Mouse (Mus musculus) T-cell, adult 2 months (primary cell): ENCODE data around the gene Dnajb6.
"Not testable (repeated sequence)": the region's sequence is repeated elsewhere in the genome, so short reads cannot be mapped to it uniquely, and the experiment has no call there.

Experiments
- DNase-seq: peaks from one replicate; pipeline ENCODE4 v3.0.0; 2022; ENCODE audit warnings: low spot score

The Dnajb6 gene

DNA sequence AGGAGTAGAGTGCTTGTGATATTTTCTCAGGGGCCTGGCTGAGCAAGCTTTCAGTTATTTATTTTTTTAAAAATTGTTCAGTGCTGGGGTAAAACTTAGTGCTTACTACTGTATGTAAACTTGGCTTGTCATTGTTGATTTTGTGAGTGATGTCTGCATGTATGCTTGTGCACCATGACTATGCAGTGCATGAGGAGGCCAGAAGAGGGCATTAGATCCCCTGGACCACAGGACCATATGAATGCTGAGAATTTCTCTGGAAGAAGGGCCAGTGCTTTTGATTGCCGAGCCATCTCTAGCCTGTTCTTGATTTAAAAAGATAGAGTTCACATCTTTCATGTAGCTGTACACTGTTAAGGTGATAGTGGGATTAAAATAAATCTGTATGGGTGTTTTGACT is 35.4 kb downstream of the Dnajb6 start:
- DNase-seq: no peak

GRCm38 (mm10) chr5:29772038-29772437 is 36.5 kb downstream of the Dnajb6 start:
- DNase-seq: no peak

- DNase-seq: no peak
Observed at GRCm38 (mm10) chr5:29772651-29773330, 37.3 kb downstream of the Dnajb6 start.

DNA sequence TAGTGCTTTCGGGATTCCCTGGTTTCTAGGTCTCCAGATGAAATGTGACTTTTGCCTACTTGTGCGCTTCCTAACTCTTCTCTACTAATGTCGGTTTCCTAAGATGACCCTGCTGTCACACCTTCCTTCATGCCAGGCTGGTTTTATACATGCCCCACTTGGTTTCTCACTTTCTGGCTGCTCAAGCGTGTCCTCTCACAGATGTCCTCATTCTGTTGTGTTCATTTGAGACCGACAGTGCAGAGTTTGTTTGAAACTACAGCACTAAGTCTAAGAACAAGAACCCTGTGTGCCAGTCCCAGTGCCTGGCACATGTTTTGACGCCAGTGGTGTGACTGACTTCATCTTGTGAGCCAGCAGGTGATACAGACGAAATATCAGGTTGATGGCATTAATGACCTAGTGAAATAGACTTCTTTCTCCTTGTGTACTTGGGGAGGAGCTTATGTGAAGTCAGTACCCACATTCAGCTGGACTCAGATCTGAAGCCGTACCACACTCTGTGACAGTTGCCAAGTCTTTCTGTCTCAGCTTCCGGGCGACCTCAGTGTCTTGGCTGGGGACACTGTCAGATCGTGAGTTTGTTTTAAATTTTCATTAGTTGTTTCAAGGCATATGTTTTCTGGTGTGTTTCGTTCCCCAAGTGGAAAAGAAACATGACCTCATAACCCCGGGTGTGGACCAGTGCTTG is 38.1 kb downstream of the Dnajb6 start:
- DNase-seq: no peak

GRCm38 (mm10) chr5:29775437-29775836 is 39.9 kb downstream of the Dnajb6 start:
- DNase-seq: no peak

DNA sequence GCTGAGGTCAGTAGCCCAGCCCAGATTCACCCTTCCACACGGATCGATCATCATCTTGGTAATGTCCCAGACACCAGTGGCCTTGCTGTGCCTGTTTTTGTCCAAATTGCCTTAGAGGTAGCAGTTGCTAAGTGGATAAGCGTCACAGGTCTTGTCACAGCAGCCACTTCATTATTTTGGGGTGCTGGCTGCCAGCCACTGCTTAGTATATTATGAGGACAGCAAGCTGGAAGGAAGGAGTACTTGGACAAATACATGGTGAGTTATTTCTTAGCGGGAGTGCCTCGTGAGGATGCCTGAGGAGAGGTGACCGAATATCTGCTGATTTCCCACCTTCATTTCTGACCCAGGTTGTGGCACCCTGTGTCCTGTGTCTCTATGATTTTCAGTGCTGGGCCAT is 42.5 kb downstream of the Dnajb6 start:
- no peak for DNase-seq

GRCm38 (mm10) chr5:29779733-29780132 is 44.2 kb downstream of the Dnajb6 start:
- not testable (repeated sequence) for DNase-seq

DNA sequence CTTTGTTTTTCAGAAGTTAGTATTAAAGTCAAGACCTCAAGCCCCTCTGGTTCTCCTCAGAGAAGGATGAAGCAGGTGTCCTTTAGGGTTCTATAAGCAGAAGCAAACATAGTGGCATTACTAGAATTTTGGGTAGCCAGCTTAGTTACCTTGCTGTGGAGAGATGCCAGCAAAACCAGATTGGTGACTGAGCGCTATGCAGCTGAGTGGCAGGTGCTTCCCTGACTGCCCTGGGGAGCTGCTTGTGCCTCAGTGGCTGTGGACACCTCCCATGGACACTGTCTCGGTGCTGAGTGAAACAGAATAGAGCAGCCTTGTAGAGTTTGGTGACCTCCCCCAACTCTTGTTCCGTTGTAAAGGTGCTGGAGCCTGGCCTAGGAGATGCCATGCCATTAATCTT is 46.8 kb downstream of the Dnajb6 start:
- no peak for DNase-seq

DNA sequence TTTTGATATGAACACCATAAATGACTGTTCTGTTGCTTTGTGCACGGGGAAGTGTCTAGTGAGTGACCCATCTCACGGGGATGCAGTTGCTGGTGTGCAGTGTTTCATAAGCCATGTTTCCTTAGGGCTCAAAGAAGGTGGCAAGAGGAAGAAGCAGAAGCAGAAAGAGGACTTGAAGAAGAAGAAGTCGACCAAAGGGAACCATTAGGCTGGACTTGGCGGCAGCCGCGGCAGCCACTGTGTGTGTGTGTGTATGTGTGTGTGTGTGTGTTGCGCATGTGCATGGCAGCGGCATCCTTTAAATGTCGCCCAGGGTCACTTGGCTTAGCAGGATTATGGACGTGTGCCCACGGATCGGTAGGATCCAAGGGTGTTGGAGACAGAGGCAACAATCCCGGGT is 49.4 kb downstream of the Dnajb6 start:
- DNase-seq: not testable (repeated sequence)

DNA sequence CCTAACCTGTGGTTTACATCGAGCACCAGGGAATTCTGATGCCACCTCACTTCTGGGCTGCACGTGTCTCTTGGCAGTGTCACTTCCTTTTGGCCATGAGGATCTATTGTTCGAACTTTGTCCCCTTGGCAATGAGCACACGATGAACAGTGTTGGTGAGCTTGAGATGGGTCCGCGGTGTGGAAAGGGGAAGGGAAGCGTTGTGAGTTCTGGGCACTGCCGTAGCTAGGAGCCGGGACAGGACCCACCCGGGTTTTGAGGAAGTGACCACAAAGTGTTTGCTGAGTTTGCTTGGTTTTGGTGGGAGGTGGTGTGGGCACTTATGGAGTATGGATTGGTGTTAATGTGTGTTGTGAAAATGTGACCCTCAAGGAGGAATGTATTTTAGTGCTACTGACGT is 50.5 kb downstream of the Dnajb6 start:
- not testable (repeated sequence) for DNase-seq

DNA sequence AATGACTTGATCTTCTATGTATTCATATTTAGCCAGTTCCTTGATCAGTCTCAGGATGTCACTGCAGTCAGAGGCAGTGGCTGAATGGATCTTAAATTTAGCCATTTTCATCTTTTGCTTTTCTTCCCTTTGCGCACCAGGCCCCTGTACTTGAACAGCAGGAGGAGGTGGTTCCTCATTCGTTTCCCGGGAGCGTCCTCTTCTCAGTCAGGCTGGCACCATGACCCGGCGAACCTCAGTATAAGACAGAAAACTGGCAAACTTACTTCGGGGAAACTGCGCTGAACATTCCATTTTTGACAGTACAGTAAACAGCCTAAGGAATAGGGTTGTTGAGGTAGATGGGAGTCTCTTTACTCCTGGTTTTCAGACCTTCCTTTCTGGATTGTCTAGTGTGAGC is 59.4 kb downstream of the Dnajb6 start:
- DNase-seq: not testable (repeated sequence)

GRCm38 (mm10) chr5:29808940-29809339 is 73.5 kb downstream of the Dnajb6 start:
- no peak for DNase-seq

- not testable (repeated sequence) for DNase-seq
Observed at GRCm38 (mm10) chr5:29811377-29811921, 76.0 kb downstream of the Dnajb6 start.

DNA sequence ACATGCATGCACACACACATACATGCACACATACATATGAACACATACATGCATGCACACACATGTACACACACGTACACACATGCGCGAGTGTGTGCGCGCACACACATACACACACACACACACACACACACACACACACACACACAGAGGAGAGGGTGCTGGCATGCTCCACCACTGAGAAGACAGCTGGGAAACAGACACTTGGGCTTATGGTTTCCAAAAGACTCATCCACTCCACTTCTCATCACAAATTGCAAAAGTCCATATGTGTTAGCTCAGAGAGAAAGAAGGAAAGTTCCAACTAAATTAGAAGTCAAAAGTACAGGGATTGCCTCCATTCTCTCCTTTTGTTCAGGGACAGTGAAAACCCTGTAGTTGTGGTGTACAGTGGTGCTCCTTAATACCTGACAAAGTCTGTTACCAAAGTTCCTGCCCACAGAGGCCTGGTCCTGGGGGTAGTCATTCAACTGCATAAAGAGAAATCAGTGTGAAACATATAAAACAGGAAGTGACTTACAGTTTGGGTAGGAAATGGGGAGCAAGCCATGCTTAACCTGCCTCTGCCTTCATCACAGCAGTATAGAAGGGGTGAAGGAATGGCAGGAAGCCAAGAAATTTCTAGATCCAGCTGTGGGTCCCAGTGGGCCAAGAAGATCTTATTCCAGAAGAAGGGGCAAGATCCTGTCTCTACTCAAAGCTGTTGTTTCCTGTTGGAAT is 81.2 kb downstream of the Dnajb6 start:
- DNase-seq: no peak

GRCm38 (mm10) chr5:29817400-29817799 is 81.9 kb downstream of the Dnajb6 start:
- DNase-seq: no peak

DNA sequence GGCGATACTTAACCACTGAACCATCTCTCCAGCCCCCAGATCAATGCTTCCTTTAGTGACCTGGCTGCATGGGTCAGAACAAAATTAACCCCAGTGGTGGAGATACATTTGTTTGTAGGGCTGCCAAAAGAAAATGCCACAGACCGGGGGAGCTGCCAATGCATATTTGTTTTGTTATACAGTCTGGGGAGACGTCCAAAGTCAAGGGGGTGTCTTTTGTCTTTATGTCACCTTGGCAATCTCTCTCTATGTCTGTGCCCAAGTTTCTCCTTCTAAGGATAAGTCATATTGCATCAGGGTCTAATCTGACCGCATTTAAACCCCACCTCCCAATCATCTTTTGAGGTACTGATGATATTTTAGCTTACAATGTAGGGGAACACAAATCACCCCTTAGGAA is 82.8 kb downstream of the Dnajb6 start:
- DNase-seq: no peak

GRCm38 (mm10) chr5:29824796-29825195 is 89.3 kb downstream of the Dnajb6 start:
- no peak for DNase-seq

- no peak for DNase-seq
Observed at GRCm38 (mm10) chr5:29826780-29827179, 91.3 kb downstream of the Dnajb6 start.

GRCm38 (mm10) chr5:29842444-29843166 is 107.1 kb downstream of the Dnajb6 start:
- no peak for DNase-seq

DNA sequence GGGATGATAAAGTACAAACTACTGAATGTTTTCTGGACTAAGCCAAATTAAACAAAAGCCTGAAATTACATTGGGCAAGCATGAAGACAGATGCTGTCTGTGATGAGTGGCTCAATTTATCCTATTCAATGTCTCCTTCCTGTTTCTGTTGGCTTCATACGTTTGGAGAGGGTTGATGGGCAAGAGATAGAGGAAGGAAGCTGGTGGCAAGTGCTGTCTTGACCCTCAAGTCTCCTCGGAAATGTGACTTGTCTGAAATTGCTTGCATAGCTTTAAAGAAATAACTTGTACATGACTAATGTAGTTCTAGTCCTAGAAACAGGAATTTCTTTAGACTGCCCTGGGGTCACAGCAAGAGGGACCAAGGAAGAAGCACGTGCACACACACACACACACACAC is 109.5 kb downstream of the Dnajb6 start:
- DNase-seq: no peak

DNA sequence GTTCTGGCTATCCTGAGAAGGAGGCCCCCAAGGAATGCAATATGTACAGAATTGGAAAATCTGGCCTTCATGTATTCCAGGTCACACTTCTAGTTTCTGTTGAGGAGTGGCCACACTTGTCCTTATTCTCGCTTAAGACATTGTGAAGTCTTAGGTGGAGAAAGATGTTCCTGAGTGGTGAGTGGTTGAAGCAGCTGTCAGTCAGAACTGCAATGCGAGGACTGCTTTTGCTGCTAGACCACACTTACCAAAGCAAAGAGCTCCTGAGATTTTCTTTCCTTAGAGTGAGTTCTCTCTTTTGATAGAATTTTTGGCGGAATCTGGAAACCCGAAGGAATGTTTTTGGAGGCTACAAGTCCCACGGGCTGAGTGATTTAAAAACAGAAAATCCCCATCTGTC is 112.0 kb downstream of the Dnajb6 start:
- no peak for DNase-seq

- no peak for DNase-seq
Observed at GRCm38 (mm10) chr5:29848091-29848490, 112.6 kb downstream of the Dnajb6 start.
